Mouse (Mus musculus) forebrain, postnatal 0 days (tissue): ENCODE data around the gene Gstm3. TPM values are rescaled to one million over a fixed set of nuclear protein-coding genes. Genes with fewer than 3 reads are reported as not detected.
"Not testable (repeated sequence)": the region's sequence is repeated elsewhere in the genome, so short reads cannot be mapped to it uniquely, and the experiment has no call there.

ENCODE experiments used
- ATAC-seq: fragments of 200-750 bp; cut with Nextera tagmentation; 2 replicates; pipeline ENCODE4 v1.8.0; 2017; ENCODE audit warnings: mild to moderate bottlenecking, moderate library complexity
- DNase-seq: peaks from one replicate; pipeline ENCODE4 v3.0.0-alpha.2; 2015
- H3K27ac ChIP-seq: fragments of 300-500 bp; sonication (generic); 2 replicates; pipeline ENCODE4 v1.5.1; 2014; ENCODE audit warnings: low read depth, mild to moderate bottlenecking, antibody characterized with exemption, low read length, moderate library complexity, mixed read lengths
- H3K27me3 ChIP-seq: fragments of 300-500 bp; sonication (generic); 2 replicates; pipeline ENCODE4 v1.6.1; 2014; ENCODE audit warnings: mild to moderate bottlenecking, low read length, mixed read lengths; ENCODE audit not compliant: insufficient read depth
- H3K36me3 ChIP-seq: fragments of 300-500 bp; sonication (generic); 2 replicates; pipeline ENCODE4 v1.6.1; 2014; ENCODE audit warnings: mild to moderate bottlenecking, moderate library complexity; ENCODE audit not compliant: insufficient read depth
- H3K4me1 ChIP-seq: fragments of 300-500 bp; sonication (generic); 2 replicates; pipeline ENCODE4 v1.6.1; 2014; ENCODE audit warnings: antibody characterized with exemption; ENCODE audit not compliant: insufficient read depth
- H3K4me2 ChIP-seq: fragments of 300-500 bp; sonication (generic); 2 replicates; pipeline ENCODE4 v1.6.1; 2014; ENCODE audit warnings: low read depth, mild to moderate bottlenecking, moderate library complexity
- H3K4me3 ChIP-seq: fragments of 300-500 bp; sonication (generic); 2 replicates; pipeline ENCODE4 v1.5.1; 2014; ENCODE audit warnings: low read depth, low read length, mixed read lengths
- H3K9ac ChIP-seq: fragments of 300-500 bp; sonication (generic); 2 replicates; pipeline ENCODE4 v1.6.1; 2014; ENCODE audit warnings: mild to moderate bottlenecking
- H3K9me3 ChIP-seq: fragments of 300-500 bp; sonication (generic); 2 replicates; pipeline ENCODE4 v1.6.1; 2016; ENCODE audit warnings: low read length
- CTCF ChIP-seq: sonication (generic); IDR thresholded peaks from 2 replicates; pipeline ENCODE4 v1.5.1; 2016; ENCODE audit warnings: antibody characterized with exemption, control low read depth, low read depth
- WGBS: fragments of 180-500 bp; shearing (Covaris S2); extraction: QIAGEN DNeasy Blood & Tissue Kit; methylation state at CpG from one replicate; pipeline ENCODE4 v1.1.7; 2014; 5-methylcytosine and 5-hydroxymethylcytosine counted together
- polyA plus RNA-seq: library from polyadenylated mRNA; unstranded; fragments of >200 nt; fragmentation: Nextera tagmentation; extraction: Ambion mirVana; gene quantifications from 2 replicates; pipeline ENCODE4 v1.2.1, GENCODE M21; 2015
- total RNA-seq: library from RNA; depleted of rRNA; stranded (reverse); fragments of >200 nt; gene quantifications from 2 replicates; pipeline ENCODE4 v1.2.3, GENCODE M21; 2014

Gstm3 gene
- total and polyA plus RNA-seq, 2 experiments from 2014 or later = not detected

DNA sequence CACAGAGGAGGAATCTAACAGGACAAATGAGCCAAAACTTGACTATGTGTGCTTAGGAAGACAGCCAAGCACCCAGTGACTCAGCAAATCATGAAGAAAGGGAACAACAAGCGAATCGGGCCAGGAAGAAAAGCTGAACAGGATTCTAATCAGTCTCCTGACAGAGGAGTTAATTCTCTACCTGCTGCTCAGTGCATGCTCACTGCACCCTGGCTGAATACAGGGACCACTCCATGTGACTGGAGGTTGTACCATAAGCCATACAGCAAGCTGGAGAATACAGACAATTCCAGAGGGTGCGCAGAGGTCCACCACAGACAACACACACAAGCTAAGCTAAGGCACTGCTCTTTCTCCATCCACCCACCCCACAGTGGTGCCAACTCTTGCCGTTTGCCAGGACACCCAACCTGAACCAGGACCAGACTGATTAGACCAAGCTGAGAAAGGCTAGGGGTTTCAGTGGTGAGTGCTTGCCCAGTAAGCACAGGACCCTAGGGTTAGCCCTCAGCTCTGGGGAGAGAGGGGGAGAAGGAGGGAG is 44.3 kb upstream of the Gstm3 start:
- Histone ChIP-seq H3K4me2 (no peak overlapping the region), H3K36me3 (no peaks in the 10 kb centered on the region), H3K27me3 (no peaks in the 10 kb centered on the region), H3K27ac (no peak overlapping the region), H3K4me1 (no peaks in the 10 kb centered on the region), H3K4me3 (no peak overlapping the region), H3K9me3 (no peaks in the 10 kb centered on the region), H3K9ac (no peak overlapping the region)
- ATAC-seq (no peak), DNase-seq (peak; percentile 50)
- no peak for TF ChIP-seq CTCF
- WGBS = 58% methylated on average over 4 of the region's 4 CpGs

DNA sequence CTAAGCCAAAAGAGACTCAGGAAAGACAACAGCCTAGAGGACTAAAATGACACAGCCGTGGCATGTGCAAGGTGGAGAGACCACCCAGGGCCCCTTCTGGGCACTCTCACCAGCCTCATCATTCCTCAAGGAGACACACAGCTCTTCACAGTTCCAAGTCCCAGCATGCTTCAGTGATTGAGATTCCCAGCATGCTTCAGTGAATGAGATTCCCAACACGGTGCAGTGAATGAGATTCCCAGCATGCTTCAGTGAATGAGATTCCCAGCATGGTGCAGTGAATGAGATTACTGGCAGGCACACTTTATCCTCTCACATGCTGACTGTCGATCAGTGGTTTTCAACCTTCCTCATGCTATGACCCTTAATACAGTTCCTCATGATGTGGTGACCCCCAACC is 42.5 kb upstream of the Gstm3 start:
- Histone ChIP-seq H3K27me3 (no peaks in the 10 kb centered on the region), H3K4me3 (no peak overlapping the region), H3K4me1 (no peaks in the 10 kb centered on the region), H3K27ac (no peak overlapping the region), H3K36me3 (no peaks in the 10 kb centered on the region), H3K9me3 (no peaks in the 10 kb centered on the region), H3K9ac (no peak overlapping the region), H3K4me2 (no peak overlapping the region)
- 18% methylated on average over 3 of the region's 3 CpGs for WGBS
- no peak for TF ChIP-seq CTCF
- ATAC-seq (peak; percentile 61; the same call in 1 of the 2 replicates), DNase-seq (peak; percentile 24)

DNA sequence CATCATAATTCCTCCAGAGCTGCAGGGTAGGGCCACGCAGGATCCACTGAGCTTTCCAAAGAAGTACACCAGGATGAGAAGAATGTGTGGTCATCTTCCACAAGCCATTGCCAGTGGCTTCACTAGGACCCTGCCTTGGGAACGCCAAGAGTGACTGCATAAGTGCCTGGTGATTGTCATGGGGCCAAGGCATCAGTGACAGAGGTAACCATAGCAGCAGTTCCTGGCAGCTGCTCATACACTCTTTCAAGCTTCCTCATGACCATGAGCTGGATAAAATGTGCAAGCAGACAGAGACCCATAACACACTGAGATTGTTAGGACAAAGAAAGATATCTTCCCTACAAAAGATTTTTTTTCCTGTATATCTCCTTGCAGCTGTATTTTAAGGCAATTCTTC is 41.2 kb upstream of the Gstm3 start:
- Histone ChIP-seq H3K4me2 (no peak overlapping the region), H3K9me3 (no peaks in the 10 kb centered on the region), H3K36me3 (no peaks in the 10 kb centered on the region), H3K9ac (no peak overlapping the region), H3K4me3 (no peak overlapping the region), H3K27ac (no peak overlapping the region), H3K4me1 (no peaks in the 10 kb centered on the region), H3K27me3 (no peaks in the 10 kb centered on the region)
- TF ChIP-seq CTCF = no peak
- WGBS = 49% methylated on average over 2 of the region's 2 CpGs
- ATAC-seq = peak; percentile 82
- peak; percentile 72 for DNase-seq

DNA sequence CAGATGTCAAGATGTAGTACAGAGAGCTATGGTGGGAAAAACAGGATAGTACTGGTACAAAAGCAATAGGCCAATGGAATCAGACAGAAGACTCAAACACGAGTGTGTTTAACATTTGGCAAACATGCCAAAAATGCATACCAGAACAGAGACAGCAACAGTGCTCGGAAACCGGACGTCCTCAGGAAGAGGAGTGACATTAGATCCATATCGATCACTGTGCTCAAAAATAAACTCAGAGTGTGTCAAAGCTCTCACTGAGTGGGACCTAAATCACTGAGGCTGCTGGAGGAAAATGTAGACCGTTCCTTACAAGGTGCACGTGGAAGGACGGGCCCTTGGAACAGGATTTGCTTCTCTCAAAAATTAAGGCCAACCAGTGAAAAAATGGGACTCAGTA is 32.9 kb upstream of the Gstm3 start:
- DNase-seq = no peak
- no peak for ATAC-seq
- Histone ChIP-seq H3K9ac (no peak overlapping the region), H3K27me3 (no peaks in the 10 kb centered on the region), H3K36me3 (no peaks in the 10 kb centered on the region), H3K4me2 (no peak overlapping the region), H3K9me3 (no peaks in the 10 kb centered on the region), H3K27ac (no peak overlapping the region), H3K4me1 (no peaks in the 10 kb centered on the region), H3K4me3 (no peak overlapping the region)
- 79% methylated on average over 8 of the region's 8 CpGs for WGBS
- no peak for TF ChIP-seq CTCF

DNA sequence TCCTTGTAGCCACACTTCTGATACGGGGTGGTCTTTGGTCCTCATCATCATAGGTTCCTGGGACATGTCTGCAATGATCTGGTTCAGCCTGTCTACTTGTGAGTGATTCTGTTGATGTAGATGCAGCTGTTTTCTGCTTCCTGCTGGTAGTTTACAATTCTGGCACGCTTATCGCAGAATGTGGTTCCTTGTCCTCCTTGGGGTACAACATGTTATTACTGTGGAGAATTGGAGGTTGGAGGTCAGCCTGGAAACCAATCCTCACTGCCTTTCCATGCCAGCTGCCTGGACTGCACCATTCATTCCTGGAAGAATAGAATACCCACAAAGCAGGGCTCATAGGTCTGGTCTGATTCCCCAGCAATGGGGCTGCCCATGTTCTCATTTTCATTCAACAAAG is 30.4 kb upstream of the Gstm3 start:
- Histone ChIP-seq H3K9me3 (no peaks in the 10 kb centered on the region), H3K36me3 (no peaks in the 10 kb centered on the region), H3K27me3 (no peaks in the 10 kb centered on the region), H3K4me1 (no peaks in the 10 kb centered on the region), H3K4me2 (no peak overlapping the region), H3K4me3 (no peak overlapping the region), H3K27ac (no peak overlapping the region), H3K9ac (no peak overlapping the region)
- WGBS = 86% methylated on average over 3 of the region's 3 CpGs
- DNase-seq (no peak), ATAC-seq (no peak)
- TF ChIP-seq CTCF = no peak

DNA sequence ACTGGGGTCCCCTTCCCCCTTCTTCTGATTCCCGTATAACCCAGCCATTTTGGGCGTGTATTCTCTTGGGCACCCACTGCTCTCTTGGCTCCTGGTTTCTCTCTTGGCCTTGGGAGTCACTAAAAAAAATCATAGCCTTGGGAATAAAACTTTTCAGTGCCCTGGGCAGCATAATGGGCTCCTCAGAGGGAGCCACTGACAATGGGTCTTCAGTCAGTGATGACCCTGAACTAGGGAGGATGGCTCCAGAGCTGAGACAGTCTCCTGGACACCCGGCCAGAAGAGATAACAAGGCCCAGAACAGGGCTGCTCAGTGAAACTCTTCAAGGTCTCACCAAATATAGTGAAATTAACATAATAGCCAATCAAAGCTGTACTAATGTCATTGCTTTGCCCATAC is 29.5 kb upstream of the Gstm3 start:
- Histone ChIP-seq H3K27me3 (no peaks in the 10 kb centered on the region), H3K9me3 (no peaks in the 10 kb centered on the region), H3K4me3 (no peak overlapping the region), H3K27ac (no peak overlapping the region), H3K4me1 (no peaks in the 10 kb centered on the region), H3K4me2 (no peak overlapping the region), H3K9ac (no peak overlapping the region), H3K36me3 (no peaks in the 10 kb centered on the region)
- ATAC-seq = no peak
- DNase-seq = no peak
- TF ChIP-seq CTCF = no peak
- 87% methylated on average over 3 of the region's 3 CpGs for WGBS

DNA sequence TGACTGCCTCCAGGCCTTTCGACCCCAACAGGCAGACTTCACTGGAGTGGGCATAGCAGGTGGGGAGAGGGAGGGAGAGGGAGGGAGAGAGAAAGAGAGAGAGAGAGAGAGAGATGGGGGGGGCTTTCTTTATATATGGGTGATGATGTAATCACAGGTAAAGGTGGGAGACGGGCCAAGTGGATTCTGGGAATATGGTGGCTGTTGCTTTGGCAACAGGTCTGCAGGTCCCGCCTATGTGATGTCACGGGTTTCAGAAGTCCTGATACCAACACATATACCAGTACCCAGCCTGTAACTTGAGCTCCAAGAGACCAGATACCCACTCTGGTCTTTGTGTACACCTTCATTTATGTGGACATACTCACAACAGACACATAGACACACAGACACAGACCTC is 27.5 kb upstream of the Gstm3 start:
- no peak overlapping the region for H3K4me3 ChIP-seq
- H3K27me3 ChIP-seq = no peaks in the 10 kb centered on the region
- H3K4me1 ChIP-seq = no peaks in the 10 kb centered on the region
- no peak for TF ChIP-seq CTCF
- WGBS = 84% methylated on average over 4 of the region's 4 CpGs
- ATAC-seq = no peak
- no peak overlapping the region for H3K9ac ChIP-seq
- H3K27ac ChIP-seq = no peak overlapping the region
- no peak for DNase-seq
- H3K36me3 ChIP-seq = no peaks in the 10 kb centered on the region
- H3K9me3 ChIP-seq = no peaks in the 10 kb centered on the region
- H3K4me2 ChIP-seq = no peak overlapping the region

DNA sequence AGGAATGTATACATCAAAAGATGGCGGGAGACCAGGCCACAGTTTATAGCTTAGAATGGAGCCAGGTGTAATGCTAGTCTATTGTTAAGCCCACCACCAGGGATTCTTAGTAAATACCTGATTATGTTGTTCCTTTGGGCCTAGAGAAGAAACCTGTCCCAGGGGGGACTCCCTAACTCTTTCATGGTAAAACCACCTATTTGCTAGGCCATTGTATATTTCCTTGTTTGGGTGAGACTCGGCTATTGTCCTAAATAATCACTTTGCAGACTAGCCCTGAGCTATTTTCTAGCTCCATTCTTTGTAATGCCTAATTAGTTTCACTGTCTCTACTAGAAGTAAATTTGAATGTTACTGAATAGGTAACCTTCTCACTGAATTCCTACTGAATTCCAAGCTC is 26.9 kb upstream of the Gstm3 start:
- not testable (repeated sequence) for H3K9me3 ChIP-seq, H3K36me3 ChIP-seq, H3K4me2 ChIP-seq, H3K27ac ChIP-seq, H3K9ac ChIP-seq, H3K27me3 ChIP-seq, DNase-seq, H3K4me3 ChIP-seq, H3K4me1 ChIP-seq, ATAC-seq
- 58% methylated on average over 2 of the region's 2 CpGs for WGBS
